Mouse (Mus musculus) layer of hippocampus, postnatal 14 days (tissue): ENCODE data around the gene Mfsd7a. TPM values are rescaled to one million over a fixed set of nuclear protein-coding genes. Genes with fewer than 3 reads are reported as not detected.

ENCODE experiments used
- DNase-seq, 2 experiments: peaks; one replicate each; pipeline ENCODE4 v3.0.0; 2021 to 2022; ENCODE audit warnings: low spot score in 2 of 2, mixed read lengths in 1 of 2
- total RNA-seq, 2 experiments: library from RNA; stranded (reverse); gene quantifications; 2 replicates each; pipeline ENCODE4 v1.2.3; 2021

Gene Mfsd7a
- total RNA-seq, 2 experiments from 2014 or later, result 0.58 to 0.98 TPM

DNA sequence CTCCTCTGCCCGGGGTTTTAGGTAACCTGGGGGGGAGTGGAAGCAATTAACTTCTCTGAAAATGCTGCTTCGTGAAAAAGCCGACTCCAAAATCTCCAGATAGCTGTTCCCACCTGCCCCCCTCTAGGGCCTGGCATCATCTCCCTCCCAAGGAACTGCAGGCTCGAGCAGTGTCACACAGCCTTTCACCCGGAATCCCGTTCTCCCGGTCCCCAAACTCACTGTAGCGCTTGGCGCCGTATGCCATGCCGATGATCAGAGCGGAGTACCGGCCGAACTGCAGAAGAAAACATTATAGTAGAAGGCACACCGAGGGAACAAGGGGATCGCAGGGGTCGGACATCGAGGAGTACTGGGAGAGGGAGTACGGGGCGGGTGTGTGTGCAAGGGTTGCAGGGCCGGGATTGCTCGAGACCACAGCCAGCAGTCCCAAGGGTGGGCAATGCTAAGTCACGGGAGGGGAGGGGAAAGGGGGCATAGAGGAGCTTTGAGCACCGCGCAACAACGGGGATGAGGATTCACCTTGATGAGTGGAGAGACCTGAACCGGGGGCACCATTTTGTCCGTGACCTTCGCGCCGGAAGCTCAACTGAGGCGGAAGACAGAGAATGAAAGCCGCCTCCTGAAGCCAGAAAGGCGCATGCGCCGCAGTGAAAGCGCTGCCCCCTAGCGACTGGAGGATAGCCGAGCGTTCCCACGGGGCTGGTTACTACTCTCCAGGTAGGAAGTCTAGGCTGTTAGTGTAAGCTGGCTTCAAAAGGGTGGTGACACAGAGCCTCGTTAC is 14.7 kb downstream of the Mfsd7a start, which contains the start of gene Atp5k:
Gene Atp5k (minus strand): TSS at position 645 of the 784 bp plus-strand sequence.
- DNase-seq, result peak; percentile 91 to 96

DNA sequence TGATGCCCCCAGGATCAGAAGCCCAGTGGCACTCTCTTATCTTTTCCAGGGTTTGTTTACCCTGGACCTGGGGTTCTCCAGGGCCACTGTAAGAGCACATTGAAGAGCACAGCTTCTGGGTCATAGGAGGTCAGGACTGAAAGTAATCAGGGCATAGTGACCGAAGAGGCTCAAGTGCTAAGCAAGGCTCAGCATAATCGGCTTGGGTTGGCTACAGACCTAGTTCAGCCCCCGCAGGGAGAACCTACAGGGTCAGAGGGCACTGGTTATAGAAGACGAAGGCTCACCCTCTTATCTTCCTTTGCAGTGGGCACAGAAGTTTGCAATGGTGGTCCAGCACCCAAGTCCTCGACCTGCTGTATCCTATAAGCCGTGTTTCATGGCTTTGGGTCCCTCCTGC is 17.5 kb downstream of the Mfsd7a start:
- no peak for DNase-seq

GRCm38 (mm10) chr5:108427186-108427585 is 21.5 kb downstream of the Mfsd7a start:
- peak; percentile 40 to 66 for DNase-seq

DNA sequence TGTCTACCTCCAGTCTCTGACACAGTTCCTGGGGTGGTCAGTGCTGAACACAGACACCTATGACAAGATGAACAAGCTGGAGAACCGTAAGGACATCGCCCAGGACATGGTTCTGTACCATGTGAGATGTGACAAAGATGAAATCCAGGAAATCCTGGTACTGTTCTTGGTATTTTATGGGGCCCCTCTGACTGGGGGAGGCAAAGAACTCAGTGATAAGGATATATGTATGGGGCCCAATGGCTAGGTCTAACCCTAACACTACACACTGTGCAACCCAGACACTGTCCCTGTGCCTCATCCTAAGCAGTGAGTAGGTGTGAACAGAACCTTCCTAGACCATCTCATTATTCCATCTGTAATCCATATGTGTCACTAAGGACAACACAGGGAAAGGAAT is 25.3 kb downstream of the Mfsd7a start:
- DNase-seq, result no peak

- no peak for DNase-seq
These were observed 25.9 kb downstream of the Mfsd7a start for GRCm38 (mm10) chr5:108422741-108423140.

DNA sequence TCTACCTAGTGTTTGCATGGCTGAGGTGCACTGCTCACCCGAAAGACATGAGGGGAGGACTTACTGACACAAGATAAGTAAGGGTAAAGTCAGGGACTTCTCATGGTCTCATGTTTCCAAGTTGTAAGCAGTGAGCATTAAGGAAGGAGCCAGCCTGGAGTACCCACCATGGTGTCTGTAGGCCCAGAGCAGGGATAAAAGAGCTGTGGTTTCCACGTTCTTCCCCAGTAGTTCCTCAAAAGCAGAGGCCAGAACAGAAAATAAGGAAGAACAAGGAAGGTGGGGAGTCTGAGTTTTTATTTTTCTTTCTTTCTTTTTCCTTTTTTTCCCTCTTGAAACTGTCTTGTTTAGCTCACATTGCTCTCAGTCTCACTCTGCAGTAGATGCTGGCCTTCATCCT is 34.0 kb downstream of the Mfsd7a start:
- no peak for DNase-seq

- DNase-seq, result no peak
These were observed 41.7 kb downstream of the Mfsd7a start for GRCm38 (mm10) chr5:108406977-108407376.

- no peak for DNase-seq
These were observed 43.2 kb downstream of the Mfsd7a start for GRCm38 (mm10) chr5:108405460-108405859.

- DNase-seq, result no peak
These were observed 45.2 kb downstream of the Mfsd7a start for GRCm38 (mm10) chr5:108403453-108403852.

Other genes starting within 250 kb of the Mfsd7a start
- 10 to 100 TPM; 48.1 to 56.8 TPM for gene Dr1, start 180.0 kb downstream of the Mfsd7a start, total RNA-seq
- gene Pigg, start 136.3 kb downstream of the Mfsd7a start, total RNA-seq, result 10 to 100 TPM in 1 of 2 experiments, 1 to 10 TPM in 1; 9.3 to 10.7 TPM
- 10 to 100 TPM; 67.5 to 69.3 TPM for gene Gm42517, start 81.0 kb downstream of the Mfsd7a start, total RNA-seq
- gene Pde6b, start 60.5 kb downstream of the Mfsd7a start, total RNA-seq, result under 1 TPM in 1 of 2 experiments, not detected in 1; 0.43 TPM
- 100 to 1,000 TPM; 331 to 343 TPM for gene Atp5k, start 14.4 kb downstream of the Mfsd7a start, total RNA-seq
- gene Pcgf3, start 12.3 kb upstream of the Mfsd7a start, total RNA-seq, result 10 to 100 TPM; 57.2 to 60.4 TPM
- gene Cplx1, start 101.1 kb upstream of the Mfsd7a start, total RNA-seq, result 100 to 1,000 TPM; 582 to 600 TPM
- 10 to 100 TPM; 93.4 to 97.9 TPM for gene Gak, start 180.9 kb upstream of the Mfsd7a start, total RNA-seq
- 10 to 100 TPM; 36.7 to 41.1 TPM for gene Tmem175, start 180.9 kb upstream of the Mfsd7a start, total RNA-seq
- 10 to 100 TPM; 10.1 to 10.9 TPM for gene Idua, start 211.4 kb upstream of the Mfsd7a start, total RNA-seq
- gene Dgkq, start 220.8 kb upstream of the Mfsd7a start, total RNA-seq, result 10 to 100 TPM; 54.1 to 55.0 TPM
- gene Slc26a1, start 226.7 kb upstream of the Mfsd7a start, total RNA-seq, result 1 to 10 TPM; 1.4 to 2.1 TPM
- 10 to 100 TPM; 17.9 to 19.8 TPM for gene Fgfrl1, start 243.5 kb upstream of the Mfsd7a start, total RNA-seq